Mouse (Mus musculus): ENCODE data around the gene Ccdc185. TPM values are rescaled to one million over a fixed set of nuclear protein-coding genes. Genes with fewer than 3 reads are reported as not detected.

The Ccdc185 gene
- polyA plus RNA-seq (2015; fragmentation: Nextera tagmentation; extraction: Ambion mirVana): not detected in 2 replicates

DNA sequence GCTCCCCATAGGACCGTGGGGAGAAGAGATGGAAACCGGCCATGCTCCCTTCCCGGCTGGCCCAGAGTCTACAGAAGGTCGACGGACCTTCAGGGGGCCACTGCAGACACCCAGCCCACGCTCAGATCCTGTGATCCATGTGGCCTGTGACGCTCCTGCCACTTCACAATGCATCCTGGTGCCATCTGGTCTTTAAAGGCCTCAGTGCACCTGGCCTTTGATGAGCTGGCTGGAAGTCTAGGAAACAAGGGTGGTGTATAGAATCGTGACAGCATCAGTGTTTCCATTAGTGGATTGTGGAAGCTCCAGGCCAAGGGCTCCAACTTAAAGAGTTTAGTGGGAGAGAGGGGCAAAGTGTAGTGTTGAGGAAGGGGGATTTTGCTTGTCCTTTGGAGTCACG is at the start of gene Ccdc185:
Ccdc185 (minus strand) TSS at position 101 of the 400 bp plus-strand sequence.
- Histone ChIP-seq H3K9ac (ENCODE audit: low read depth, low read length) (no peak within 1 kb of the TSS), H3K4me3 (ENCODE audit: low read depth, low read length) (no peak within 1 kb of the TSS), H3K36me3 (ENCODE audit: control insufficient read depth, insufficient read depth) (no peaks in the 10 kb centered on the region), H3K4me2 (ENCODE audit: low read depth, low read length) (no peak within 1 kb of the TSS), H3K27ac (ENCODE audit: low read length) (no peak within 1 kb of the TSS), H3K27me3 (ENCODE audit: control insufficient read depth, insufficient read depth, low read depth, low read length) (no peaks in the 10 kb centered on the region), H3K9me3 (replicated peaks; ENCODE audit: control insufficient read depth, low read length) (no peaks in the 10 kb centered on the region), H3K4me1 (ENCODE audit: control insufficient read depth, low read depth, low read length) (no peaks in the 10 kb centered on the region)
- ATAC-seq (ENCODE audit: low read depth): no peak
- 77% methylated on average over 9 of the region's 9 CpGs for WGBS (ENCODE audit: insufficient replicate concordance)

DNA sequence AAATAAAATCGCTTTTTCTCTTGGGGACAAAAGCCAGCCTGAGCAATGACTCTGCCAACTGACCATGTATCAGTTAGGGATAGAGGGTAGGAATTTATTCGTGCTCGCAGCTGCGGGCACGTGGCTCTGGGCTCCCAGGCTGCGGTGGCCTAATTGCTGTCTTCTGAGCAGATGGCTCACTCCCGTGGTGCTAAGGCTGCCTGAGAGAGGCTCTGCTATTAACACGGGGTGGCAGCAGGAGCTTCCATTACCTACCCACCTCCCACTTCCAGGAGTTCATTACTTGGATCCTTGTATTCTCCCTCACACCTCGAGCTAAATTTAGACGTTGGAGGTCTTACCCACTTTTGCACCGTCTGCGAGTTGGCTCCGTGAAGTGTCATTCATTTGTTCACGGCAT is 48.1 kb upstream of the Ccdc185 start:
- Histone ChIP-seq H3K36me3 (ENCODE audit: control insufficient read depth, insufficient read depth) (no peaks in the 10 kb centered on the region), H3K27ac (ENCODE audit: low read length) (no peak overlapping the region), H3K9ac (ENCODE audit: low read depth, low read length) (no peak overlapping the region), H3K4me1 (ENCODE audit: control insufficient read depth, low read depth, low read length) (no peaks in the 10 kb centered on the region; the same call in 1 of the 2 replicates), H3K9me3 (replicated peaks; ENCODE audit: control insufficient read depth, low read length) (no peaks in the 10 kb centered on the region), H3K27me3 (ENCODE audit: control insufficient read depth, insufficient read depth, low read depth, low read length) (no peaks in the 10 kb centered on the region), H3K4me2 (ENCODE audit: low read depth, low read length) (no peak overlapping the region), H3K4me3 (ENCODE audit: low read depth, low read length) (no peak overlapping the region)
- WGBS (ENCODE audit: insufficient replicate concordance): 68% methylated on average over 14 of the region's 14 CpGs
- ATAC-seq (ENCODE audit: low read depth): no peak

DNA sequence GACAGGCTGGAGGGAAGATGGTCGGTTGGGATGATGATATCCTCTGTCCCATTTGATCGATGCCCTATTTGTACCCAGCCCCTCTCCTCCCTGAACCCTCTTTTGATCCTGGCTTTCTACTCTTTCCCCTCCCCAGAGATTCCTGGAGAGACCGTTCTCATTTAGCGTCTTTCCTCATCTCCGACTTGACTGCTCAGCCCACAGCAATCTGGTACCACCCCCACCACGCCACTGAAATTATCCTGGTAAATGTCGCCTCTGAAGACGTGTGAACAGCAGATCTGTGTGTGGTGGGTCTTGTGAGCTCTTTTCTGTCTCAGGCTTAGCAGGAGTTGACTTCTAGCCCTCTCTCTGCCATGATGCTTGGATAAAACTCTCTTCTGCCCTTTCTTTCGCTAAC is 45.6 kb upstream of the Ccdc185 start:
- WGBS (ENCODE audit: insufficient replicate concordance): 67% methylated on average over 9 of the region's 9 CpGs
- no peaks in the 10 kb centered on the region for H3K27me3 ChIP-seq (ENCODE audit: control insufficient read depth, insufficient read depth, low read depth, low read length)
- no peak for ATAC-seq (ENCODE audit: low read depth)
- H3K4me1 ChIP-seq (ENCODE audit: control insufficient read depth, low read depth, low read length): no peaks in the 10 kb centered on the region; the same call in 1 of the 2 replicates
- H3K4me3 ChIP-seq (ENCODE audit: low read depth, low read length): no peak overlapping the region
- H3K9ac ChIP-seq (ENCODE audit: low read depth, low read length): no peak overlapping the region
- no peaks in the 10 kb centered on the region for H3K9me3 ChIP-seq (replicated peaks; ENCODE audit: control insufficient read depth, low read length)
- H3K36me3 ChIP-seq (ENCODE audit: control insufficient read depth, insufficient read depth): no peaks in the 10 kb centered on the region
- no peak overlapping the region for H3K27ac ChIP-seq (ENCODE audit: low read length)
- no peak overlapping the region for H3K4me2 ChIP-seq (ENCODE audit: low read depth, low read length)

DNA sequence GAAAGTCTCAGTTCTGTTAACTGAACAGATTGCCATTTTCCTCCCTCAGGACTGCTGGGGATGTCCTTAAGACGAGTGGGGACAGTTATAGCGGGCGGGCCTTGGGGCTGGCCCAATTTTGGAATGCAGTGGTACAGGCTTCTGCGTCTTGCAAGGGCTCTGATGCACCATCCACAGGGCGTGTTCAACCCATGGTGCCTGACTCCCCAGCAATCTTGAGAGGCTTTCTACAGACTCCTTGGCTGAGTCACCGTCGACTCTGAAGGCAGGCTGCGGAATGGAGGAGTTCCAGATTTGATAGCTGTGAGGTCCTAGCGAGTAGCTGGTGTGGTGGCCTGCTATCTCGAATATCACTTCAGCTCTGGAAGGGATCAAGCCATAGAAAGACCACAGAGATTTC is 45.2 kb upstream of the Ccdc185 start:
- Histone ChIP-seq H3K4me3 (ENCODE audit: low read depth, low read length) (no peak overlapping the region), H3K36me3 (ENCODE audit: control insufficient read depth, insufficient read depth) (no peaks in the 10 kb centered on the region), H3K27me3 (ENCODE audit: control insufficient read depth, insufficient read depth, low read depth, low read length) (no peaks in the 10 kb centered on the region), H3K4me1 (ENCODE audit: control insufficient read depth, low read depth, low read length) (no peaks in the 10 kb centered on the region; the same call in 1 of the 2 replicates), H3K4me2 (ENCODE audit: low read depth, low read length) (no peak overlapping the region), H3K27ac (ENCODE audit: low read length) (no peak overlapping the region), H3K9me3 (replicated peaks; ENCODE audit: control insufficient read depth, low read length) (no peaks in the 10 kb centered on the region), H3K9ac (ENCODE audit: low read depth, low read length) (no peak overlapping the region)
- ATAC-seq (ENCODE audit: low read depth): no peak
- WGBS (ENCODE audit: insufficient replicate concordance): 70% methylated on average over 10 of the region's 10 CpGs

DNA sequence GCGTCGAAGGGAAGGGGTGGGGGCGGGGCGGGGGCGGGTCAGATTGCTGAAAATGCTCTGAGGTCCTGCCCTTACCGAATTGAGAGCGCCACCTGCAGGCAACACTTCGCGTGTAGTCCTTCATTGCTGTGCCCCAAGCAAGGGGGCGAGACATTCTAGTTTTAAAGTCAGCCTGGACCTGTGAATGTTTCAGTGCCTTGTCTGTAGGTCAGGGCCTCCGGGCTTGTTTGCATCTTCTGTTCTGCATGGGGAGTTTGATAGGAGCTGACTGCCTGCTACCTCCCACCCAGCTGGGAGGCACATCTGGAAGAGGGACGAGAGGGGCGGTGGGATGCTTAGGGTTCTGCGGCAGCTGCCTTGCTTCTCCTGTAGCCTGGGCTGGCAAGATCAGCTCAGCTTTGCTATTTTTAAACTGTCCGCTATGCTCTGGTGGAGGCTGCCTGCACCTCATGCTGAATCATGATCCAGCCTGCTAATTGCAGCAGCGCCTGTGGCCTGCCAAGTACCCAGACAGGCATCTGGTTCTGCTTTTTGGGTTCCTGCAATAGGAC is 43.6 kb upstream of the Ccdc185 start:
- Histone ChIP-seq H3K9ac (ENCODE audit: low read depth, low read length) (no peak overlapping the region), H3K27me3 (ENCODE audit: control insufficient read depth, insufficient read depth, low read depth, low read length) (no peaks in the 10 kb centered on the region), H3K4me3 (ENCODE audit: low read depth, low read length) (no peak overlapping the region), H3K4me2 (ENCODE audit: low read depth, low read length) (no peak overlapping the region), H3K4me1 (ENCODE audit: control insufficient read depth, low read depth, low read length) (no peaks in the 10 kb centered on the region; the same call in 1 of the 2 replicates), H3K36me3 (ENCODE audit: control insufficient read depth, insufficient read depth) (no peaks in the 10 kb centered on the region), H3K9me3 (replicated peaks; ENCODE audit: control insufficient read depth, low read length) (no peaks in the 10 kb centered on the region), H3K27ac (ENCODE audit: low read length) (no peak overlapping the region)
- no peak for ATAC-seq (ENCODE audit: low read depth)
- 10% methylated on average over 16 of the region's 16 CpGs for WGBS (ENCODE audit: insufficient replicate concordance)

DNA sequence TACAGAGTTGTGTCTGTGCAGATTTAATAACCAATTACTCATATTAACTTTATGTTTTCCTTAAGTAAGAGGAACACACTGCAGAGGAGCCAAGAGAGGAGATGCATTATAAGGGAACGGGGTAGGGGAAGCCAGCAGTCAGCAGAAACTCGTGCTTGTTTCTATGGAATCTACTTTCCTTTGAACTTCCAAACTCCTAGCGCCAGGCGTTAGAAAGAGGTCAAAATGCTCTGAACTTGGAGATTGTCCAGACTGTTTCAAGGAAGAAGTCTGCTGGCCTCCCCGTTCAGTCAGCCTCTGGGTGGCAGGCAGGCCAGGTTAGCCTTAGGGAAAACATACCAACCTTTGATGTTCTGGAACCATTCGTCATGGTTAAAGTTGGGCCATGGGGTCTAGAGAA is 39.9 kb upstream of the Ccdc185 start:
- no peak for ATAC-seq (ENCODE audit: low read depth)
- Histone ChIP-seq H3K4me2 (ENCODE audit: low read depth, low read length) (no peak overlapping the region), H3K4me3 (ENCODE audit: low read depth, low read length) (no peak overlapping the region), H3K9ac (ENCODE audit: low read depth, low read length) (no peak overlapping the region), H3K27ac (ENCODE audit: low read length) (no peak overlapping the region), H3K27me3 (ENCODE audit: control insufficient read depth, insufficient read depth, low read depth, low read length) (no peaks in the 10 kb centered on the region), H3K36me3 (ENCODE audit: control insufficient read depth, insufficient read depth) (no peaks in the 10 kb centered on the region), H3K9me3 (replicated peaks; ENCODE audit: control insufficient read depth, low read length) (no peaks in the 10 kb centered on the region), H3K4me1 (ENCODE audit: control insufficient read depth, low read depth, low read length) (no peaks in the 10 kb centered on the region; the same call in 1 of the 2 replicates)
- WGBS (ENCODE audit: insufficient replicate concordance): 49% methylated on average over 6 of the region's 6 CpGs

DNA sequence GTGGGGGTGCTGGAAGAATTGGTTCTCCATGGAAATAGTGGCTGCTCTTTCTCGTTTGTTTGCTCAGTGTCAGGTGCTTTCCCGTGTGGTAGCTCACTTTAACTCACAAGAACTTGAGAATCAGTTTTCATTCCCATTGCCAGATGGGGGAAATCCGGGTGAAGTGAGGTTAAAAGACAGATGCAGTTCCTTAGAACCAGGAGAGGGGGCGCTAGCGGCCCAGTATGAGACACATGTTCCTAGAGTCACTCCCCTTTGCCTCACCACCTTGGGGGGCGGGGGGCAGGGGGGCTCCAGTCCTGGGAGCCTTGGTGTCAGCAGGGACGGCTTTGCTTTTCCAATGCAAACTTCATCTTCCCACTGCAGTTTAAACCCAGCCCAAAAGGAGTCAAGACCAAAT is 38.0 kb upstream of the Ccdc185 start:
- no peak overlapping the region for H3K27ac ChIP-seq (ENCODE audit: low read length)
- ATAC-seq (ENCODE audit: low read depth): no peak
- H3K9ac ChIP-seq (ENCODE audit: low read depth, low read length): no peak overlapping the region
- H3K4me2 ChIP-seq (ENCODE audit: low read depth, low read length): no peak overlapping the region
- WGBS (ENCODE audit: insufficient replicate concordance): 31% methylated on average over 7 of the region's 7 CpGs
- H3K4me1 ChIP-seq (ENCODE audit: control insufficient read depth, low read depth, low read length): no peaks in the 10 kb centered on the region
- no peak overlapping the region for H3K4me3 ChIP-seq (ENCODE audit: low read depth, low read length)
- no peaks in the 10 kb centered on the region for H3K36me3 ChIP-seq (ENCODE audit: control insufficient read depth, insufficient read depth)
- no peaks in the 10 kb centered on the region for H3K9me3 ChIP-seq (replicated peaks; ENCODE audit: control insufficient read depth, low read length)
- H3K27me3 ChIP-seq (ENCODE audit: control insufficient read depth, insufficient read depth, low read depth, low read length): no peaks in the 10 kb centered on the region

DNA sequence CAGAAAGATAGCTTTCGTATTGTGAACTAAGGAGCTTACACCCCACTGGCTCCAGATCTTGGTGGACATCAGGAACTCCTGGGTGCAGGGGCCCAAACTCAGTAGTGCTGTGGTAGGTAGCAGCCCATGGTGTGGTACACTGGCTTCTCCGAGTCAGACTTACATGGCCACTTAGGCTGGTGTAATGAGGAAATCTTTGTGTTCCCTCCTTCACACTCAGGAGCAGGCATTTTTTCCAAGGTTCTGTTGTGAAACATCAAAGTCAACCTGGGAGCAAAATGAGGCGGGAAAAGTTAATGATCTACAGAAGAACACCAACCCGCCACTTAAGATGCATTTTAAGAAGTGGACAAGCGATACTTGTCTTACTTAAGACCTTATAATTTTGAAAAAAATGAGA is 36.5 kb upstream of the Ccdc185 start:
- Histone ChIP-seq H3K9me3 (replicated peaks; ENCODE audit: control insufficient read depth, low read length) (no peaks in the 10 kb centered on the region), H3K9ac (ENCODE audit: low read depth, low read length) (no peak overlapping the region), H3K36me3 (ENCODE audit: control insufficient read depth, insufficient read depth) (no peaks in the 10 kb centered on the region), H3K4me2 (ENCODE audit: low read depth, low read length) (no peak overlapping the region), H3K4me3 (ENCODE audit: low read depth, low read length) (no peak overlapping the region), H3K27me3 (ENCODE audit: control insufficient read depth, insufficient read depth, low read depth, low read length) (no peaks in the 10 kb centered on the region), H3K4me1 (ENCODE audit: control insufficient read depth, low read depth, low read length) (no peaks in the 10 kb centered on the region), H3K27ac (ENCODE audit: low read length) (no peak overlapping the region)
- no peak for ATAC-seq (ENCODE audit: low read depth)
- WGBS (ENCODE audit: insufficient replicate concordance): 65% methylated on average over 5 of the region's 5 CpGs

DNA sequence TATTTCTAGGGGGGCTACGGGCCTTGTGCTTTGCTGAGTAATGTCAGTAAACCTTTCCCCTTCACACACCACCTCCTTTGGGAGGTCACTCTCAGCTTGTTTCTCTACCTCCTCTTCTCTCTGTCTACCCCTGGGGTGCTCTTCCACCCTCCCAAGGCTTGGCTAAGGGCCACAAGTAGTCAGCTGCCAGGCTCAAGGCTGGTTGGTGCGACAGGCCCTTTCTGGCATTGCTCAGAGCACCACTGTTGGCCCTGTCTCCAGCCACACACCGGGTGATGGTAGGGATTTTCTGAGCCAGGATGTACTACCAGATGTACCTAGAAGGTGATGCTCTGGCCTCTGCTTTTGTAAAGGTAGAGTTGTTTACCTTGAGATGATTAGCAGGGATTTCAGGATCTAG is 35.8 kb upstream of the Ccdc185 start:
- no peak overlapping the region for H3K4me2 ChIP-seq (ENCODE audit: low read depth, low read length)
- no peak overlapping the region for H3K4me3 ChIP-seq (ENCODE audit: low read depth, low read length)
- H3K27ac ChIP-seq (ENCODE audit: low read length): no peak overlapping the region
- no peak overlapping the region for H3K9ac ChIP-seq (ENCODE audit: low read depth, low read length)
- H3K36me3 ChIP-seq (ENCODE audit: control insufficient read depth, insufficient read depth): no peaks in the 10 kb centered on the region
- no peak for ATAC-seq (ENCODE audit: low read depth)
- H3K27me3 ChIP-seq (ENCODE audit: control insufficient read depth, insufficient read depth, low read depth, low read length): no peaks in the 10 kb centered on the region
- no peaks in the 10 kb centered on the region for H3K9me3 ChIP-seq (replicated peaks; ENCODE audit: control insufficient read depth, low read length)
- no peaks in the 10 kb centered on the region for H3K4me1 ChIP-seq (ENCODE audit: control insufficient read depth, low read depth, low read length)
- WGBS (ENCODE audit: insufficient replicate concordance): 58% methylated on average over 3 of the region's 3 CpGs
